Mouse (Mus musculus) ES-E14 (cell line): Measurements from ENCODE around the gene Mtfp1.

Source experiments
- CHD2 ChIP-seq: IDR thresholded peaks from 2 replicates; pipeline ENCODE4 v1.6.1; 2014; ENCODE audit warnings: mild to moderate bottlenecking, low read depth, low read length, inconsistent platforms
- HCFC1 ChIP-seq: IDR thresholded peaks from 2 replicates; pipeline ENCODE4 v1.6.1; 2012; ENCODE audit warnings: low read length, inconsistent platforms, borderline replicate concordance; ENCODE audit not compliant: insufficient read depth
- ZNF384 ChIP-seq: IDR thresholded peaks from 2 replicates; pipeline ENCODE4 v1.6.1; 2012; ENCODE audit warnings: low read depth, low read length, inconsistent platforms

- TF ChIP-seq CHD2 (no peak), HCFC1 (no peak), ZNF384 (no peak)
Measured at GRCm38 (mm10) chr11:4112861-4113260, 17.6 kb upstream of the Mtfp1 start.
